Mouse (Mus musculus) forebrain, embryonic 10.5 days (tissue): Measurements from ENCODE around the gene Dnah9. TPM values are rescaled to one million over a fixed set of nuclear protein-coding genes. Genes with fewer than 3 reads are reported as not detected.
A peak's percentile ranks its signal among the peaks of the same experiment; 100 is the strongest.

Experiments
- DNase-seq: peaks from one replicate; pipeline ENCODE4 v3.0.0-alpha.2; 2017; ENCODE audit warnings: low spot score; ENCODE audit errors: extremely low spot score
- H3K27ac ChIP-seq: fragments of 300-500 bp; sonication (generic); 2 replicates; pipeline ENCODE4 v1.5.1; 2016; ENCODE audit warnings: mild to moderate bottlenecking
- H3K27me3 ChIP-seq: fragments of 300-500 bp; sonication (generic); 2 replicates; pipeline ENCODE4 v1.6.1; 2016; ENCODE audit warnings: mild to moderate bottlenecking; ENCODE audit not compliant: poor library complexity, severe bottlenecking
- H3K36me3 ChIP-seq: fragments of 300-500 bp; sonication (generic); replicated peaks from 2 replicates; pipeline ENCODE4 v1.6.1; 2016; ENCODE audit warnings: mild to moderate bottlenecking, moderate library complexity
- H3K4me1 ChIP-seq: fragments of 300-500 bp; sonication (generic); 2 replicates; pipeline ENCODE4 v1.6.1; 2016
- H3K4me3 ChIP-seq: fragments of 300-500 bp; sonication (generic); 2 replicates; pipeline ENCODE4 v1.5.1; 2016; ENCODE audit warnings: mild to moderate bottlenecking, moderate library complexity
- H3K9me3 ChIP-seq: fragments of 300-500 bp; sonication (generic); 2 replicates; pipeline ENCODE4 v1.6.1; 2016; ENCODE audit warnings: mild to moderate bottlenecking, moderate library complexity
- WGBS: fragments of 180-500 bp; shearing (Covaris S2); methylation state at CpG from one replicate; pipeline ENCODE4 v1.1.7; 2016; 5-methylcytosine and 5-hydroxymethylcytosine counted together
- polyA plus RNA-seq: library from polyadenylated mRNA; unstranded; fragments of >200 nt; fragmentation: Nextera tagmentation; extraction: Ambion mirVana; gene quantifications from 2 replicates; pipeline ENCODE4 v1.2.1, GENCODE M21; 2016

Gene Dnah9
- polyA plus RNA-seq, 1 experiment from 2014 or later = 0.15 TPM

DNA sequence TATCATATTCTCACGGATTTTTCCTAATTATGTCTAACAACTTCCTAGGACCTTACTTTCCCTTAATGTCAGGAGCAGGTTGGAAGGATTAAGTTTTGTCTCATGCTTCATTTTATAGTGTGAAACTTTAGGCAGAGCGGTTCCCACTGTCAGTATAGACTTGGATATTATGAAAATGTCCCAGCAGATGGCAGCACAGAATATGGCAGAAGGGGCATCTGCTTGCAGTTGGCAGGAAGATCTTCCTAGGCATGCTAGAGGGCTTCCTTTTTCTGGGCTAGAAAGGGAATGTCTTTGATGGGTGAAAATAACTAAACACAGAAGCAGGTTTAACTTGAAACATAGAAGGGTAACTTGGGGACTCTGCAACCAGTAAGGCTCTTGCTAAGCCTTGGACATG is 262.9 kb downstream of the Dnah9 start:
- no peaks in the 10 kb centered on the region for H3K27me3 ChIP-seq
- H3K4me1 ChIP-seq = no peaks in the 10 kb centered on the region
- H3K27ac ChIP-seq = no peak overlapping the region
- H3K9me3 ChIP-seq = no peaks in the 10 kb centered on the region
- no peaks in the 10 kb centered on the region for H3K36me3 ChIP-seq
- DNase-seq = no peak
- WGBS = 73% methylated on average over 2 of the region's 2 CpGs
- H3K4me3 ChIP-seq = no peak overlapping the region

- H3K36me3 ChIP-seq = no peaks in the 10 kb centered on the region
- H3K4me3 ChIP-seq = no peak overlapping the region
- H3K27me3 ChIP-seq = no peaks in the 10 kb centered on the region
- no peaks in the 10 kb centered on the region for H3K9me3 ChIP-seq
- H3K4me1 ChIP-seq = no peaks in the 10 kb centered on the region
- 73% methylated on average over 2 of the region's 2 CpGs for WGBS
- H3K27ac ChIP-seq = no peak overlapping the region
- no peak for DNase-seq
Measured at GRCm38 (mm10) chr11:65903944-65904343, 264.4 kb downstream of the Dnah9 start.

- no peak overlapping the region for H3K4me3 ChIP-seq
- WGBS = 87% methylated on average over 2 of the region's 2 CpGs
- DNase-seq = no peak
- H3K27ac ChIP-seq = no peak overlapping the region
- H3K9me3 ChIP-seq = no peaks in the 10 kb centered on the region
- H3K27me3 ChIP-seq = peaks cover 25% of the 10 kb centered on the region
- peaks cover 18% of the 10 kb centered on the region for H3K4me1 ChIP-seq
- H3K36me3 ChIP-seq = no peaks in the 10 kb centered on the region
Measured at GRCm38 (mm10) chr11:65881465-65881864, 286.9 kb downstream of the Dnah9 start.

DNA sequence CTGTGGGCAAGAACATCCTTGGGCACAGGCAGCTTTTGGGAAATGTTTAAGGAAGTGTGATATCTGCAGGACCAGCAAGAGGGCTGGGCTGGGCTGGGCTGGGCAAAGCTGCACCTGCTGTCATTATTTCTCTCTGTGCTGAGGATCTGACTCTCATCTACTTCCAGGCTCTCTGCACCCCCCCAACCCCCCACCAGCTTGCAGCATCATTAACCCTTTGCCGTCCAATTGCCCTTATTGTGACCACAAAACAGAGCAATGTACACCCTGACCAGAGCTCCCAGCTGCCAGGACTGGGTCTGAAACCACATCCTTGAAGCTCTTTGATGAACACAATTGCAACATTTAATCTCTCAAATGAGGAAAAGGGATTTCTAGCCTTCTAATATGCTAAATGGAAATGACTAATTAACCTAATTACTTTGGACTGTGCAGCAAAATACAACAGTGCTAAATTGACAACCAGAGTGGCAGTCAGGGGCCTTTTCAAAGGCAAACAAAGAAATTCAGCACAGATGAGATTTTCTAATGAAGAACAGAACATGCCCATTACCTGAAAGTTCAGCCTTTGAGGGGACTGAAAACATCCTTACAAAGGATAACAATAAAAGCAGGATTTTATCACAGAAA is 291.1 kb downstream of the Dnah9 start:
- no peaks in the 10 kb centered on the region for H3K9me3 ChIP-seq
- 36% methylated on average over 1 of the region's 1 CpGs for WGBS
- no peaks in the 10 kb centered on the region for H3K36me3 ChIP-seq
- H3K4me3 ChIP-seq = no peak overlapping the region
- DNase-seq = peak; percentile 17
- no peak overlapping the region for H3K27ac ChIP-seq
- peaks cover 18% of the 10 kb centered on the region for H3K4me1 ChIP-seq
- peaks cover 47% of the 10 kb centered on the region for H3K27me3 ChIP-seq

DNA sequence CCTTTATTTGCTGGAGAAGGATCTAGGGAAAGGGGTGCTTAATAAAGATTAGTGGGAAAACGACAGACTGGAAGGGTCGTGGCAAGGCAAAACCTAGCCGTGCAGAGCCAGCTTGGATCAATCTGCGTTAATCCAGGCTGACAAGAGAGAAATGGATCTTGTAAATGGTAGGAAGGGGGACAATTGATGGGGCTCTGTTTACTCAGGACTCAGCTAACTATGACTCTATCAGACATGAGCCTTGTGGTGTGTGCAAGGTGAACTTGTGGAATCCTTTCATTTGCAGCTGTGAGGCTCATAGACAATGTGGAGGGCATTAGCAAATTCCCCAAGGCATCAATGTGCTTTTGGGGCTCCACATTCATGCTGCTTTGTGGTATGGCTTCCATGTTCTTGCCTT is 306.9 kb downstream of the Dnah9 start:
- H3K27ac ChIP-seq = no peak overlapping the region
- no peaks in the 10 kb centered on the region for H3K27me3 ChIP-seq
- no peaks in the 10 kb centered on the region for H3K9me3 ChIP-seq
- H3K4me1 ChIP-seq = no peaks in the 10 kb centered on the region
- H3K4me3 ChIP-seq = no peak overlapping the region
- H3K36me3 ChIP-seq = no peaks in the 10 kb centered on the region
- 44% methylated on average over 4 of the region's 4 CpGs for WGBS
- no peak for DNase-seq

DNA sequence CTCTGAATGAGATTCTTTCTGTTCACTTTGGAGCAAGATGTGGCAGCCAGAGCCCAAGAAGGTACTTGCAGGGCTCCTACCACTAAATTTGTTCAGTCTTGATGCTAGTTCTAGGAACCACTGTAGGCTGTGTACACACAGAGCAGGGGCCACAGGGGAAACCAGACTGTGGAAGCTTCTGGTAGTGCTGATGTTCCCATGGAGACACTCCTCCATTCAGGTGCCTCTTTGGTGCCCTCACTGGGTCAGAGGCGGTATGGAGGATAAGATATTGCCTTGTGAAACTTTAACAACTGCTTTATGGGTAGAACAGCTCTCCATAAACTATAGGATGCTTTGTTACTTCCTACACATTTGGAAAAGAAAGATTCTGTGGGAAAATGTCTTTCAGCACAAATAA is 316.3 kb downstream of the Dnah9 start:
- no peak overlapping the region for H3K4me3 ChIP-seq
- no peak overlapping the region for H3K27ac ChIP-seq
- DNase-seq = no peak
- H3K27me3 ChIP-seq = no peaks in the 10 kb centered on the region
- H3K36me3 ChIP-seq = no peaks in the 10 kb centered on the region
- no peaks in the 10 kb centered on the region for H3K9me3 ChIP-seq
- peaks cover 6% of the 10 kb centered on the region; the same call in 1 of the 2 replicates for H3K4me1 ChIP-seq
- 24% methylated on average over 1 of the region's 1 CpGs for WGBS

- Histone ChIP-seq H3K27ac (no peak overlapping the region), H3K4me3 (no peak overlapping the region), H3K36me3 (no peaks in the 10 kb centered on the region), H3K9me3 (no peaks in the 10 kb centered on the region), H3K4me1 (no peaks in the 10 kb centered on the region), H3K27me3 (no peaks in the 10 kb centered on the region)
- 81% methylated on average over 5 of the region's 5 CpGs for WGBS
- DNase-seq = no peak
Measured at GRCm38 (mm10) chr11:65846446-65846845, 321.9 kb downstream of the Dnah9 start.

- 88% methylated on average over 8 of the region's 8 CpGs for WGBS
- Histone ChIP-seq H3K4me3 (no peak overlapping the region), H3K27me3 (no peaks in the 10 kb centered on the region), H3K27ac (no peak overlapping the region), H3K9me3 (no peaks in the 10 kb centered on the region), H3K4me1 (no peaks in the 10 kb centered on the region), H3K36me3 (no peaks in the 10 kb centered on the region)
- DNase-seq = no peak
Measured at GRCm38 (mm10) chr11:65838999-65839398, 329.4 kb downstream of the Dnah9 start.

- H3K27ac ChIP-seq = no peak overlapping the region
- H3K27me3 ChIP-seq = no peaks in the 10 kb centered on the region
- DNase-seq = no peak
- H3K4me3 ChIP-seq = no peak overlapping the region
- H3K4me1 ChIP-seq = no peaks in the 10 kb centered on the region
- no peaks in the 10 kb centered on the region for H3K9me3 ChIP-seq
- peaks cover 67% of the 10 kb centered on the region for H3K36me3 ChIP-seq
- WGBS = 97% methylated on average over 3 of the region's 3 CpGs
Measured at GRCm38 (mm10) chr11:65824556-65824955, 343.8 kb downstream of the Dnah9 start.

GRCm38 (mm10) chr11:65820877-65821276 is 347.5 kb downstream of the Dnah9 start:
- Histone ChIP-seq H3K4me3 (no peak overlapping the region), H3K4me1 (peaks cover 4% of the 10 kb centered on the region; the same call in 1 of the 2 replicates), H3K27me3 (no peaks in the 10 kb centered on the region), H3K9me3 (no peaks in the 10 kb centered on the region), H3K36me3 (peaks cover 54% of the 10 kb centered on the region), H3K27ac (no peak overlapping the region)
- 13% methylated on average over 7 of the region's 7 CpGs for WGBS
- DNase-seq = peak; percentile 57

DNA sequence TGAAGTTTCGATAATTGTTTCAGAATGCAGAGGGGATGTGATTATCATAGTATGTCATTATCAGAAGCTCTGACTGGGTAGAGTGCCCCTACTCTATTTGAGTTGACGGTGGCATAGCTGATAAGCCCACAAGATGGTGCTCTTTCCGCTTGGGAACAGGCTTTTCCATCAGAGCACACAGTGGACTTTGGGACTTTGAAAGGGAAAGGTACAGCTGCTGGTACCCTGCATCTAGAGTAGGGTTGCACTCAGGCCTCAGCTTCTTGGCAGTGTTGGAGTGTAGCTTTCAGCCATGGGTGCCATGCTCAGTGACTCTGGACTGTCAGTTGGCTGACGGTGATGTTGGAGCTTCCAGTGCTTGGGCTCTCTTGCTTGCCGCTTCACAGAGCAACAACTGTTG is 348.1 kb downstream of the Dnah9 start:
- WGBS = 76% methylated on average over 5 of the region's 5 CpGs
- Histone ChIP-seq H3K36me3 (peaks cover 58% of the 10 kb centered on the region), H3K27ac (no peak overlapping the region), H3K9me3 (no peaks in the 10 kb centered on the region), H3K27me3 (no peaks in the 10 kb centered on the region), H3K4me1 (peaks cover 4% of the 10 kb centered on the region; the same call in 1 of the 2 replicates), H3K4me3 (no peak overlapping the region)
- no peak for DNase-seq

GRCm38 (mm10) chr11:65818193-65818592 is 350.2 kb downstream of the Dnah9 start:
- WGBS = 84% methylated on average over 1 of the region's 1 CpGs
- Histone ChIP-seq H3K9me3 (no peaks in the 10 kb centered on the region), H3K36me3 (peaks cover 55% of the 10 kb centered on the region), H3K4me3 (no peak overlapping the region), H3K4me1 (peaks cover 4% of the 10 kb centered on the region; the same call in 1 of the 2 replicates), H3K27me3 (no peaks in the 10 kb centered on the region), H3K27ac (no peak overlapping the region)
- no peak for DNase-seq

GRCm38 (mm10) chr11:65816237-65816636 is 352.1 kb downstream of the Dnah9 start:
- DNase-seq = no peak
- H3K9me3 ChIP-seq = no peaks in the 10 kb centered on the region
- H3K27ac ChIP-seq = no peak overlapping the region
- H3K36me3 ChIP-seq = peaks cover 39% of the 10 kb centered on the region
- H3K27me3 ChIP-seq = no peaks in the 10 kb centered on the region
- peaks cover 22% of the 10 kb centered on the region for H3K4me1 ChIP-seq
- WGBS = 62% methylated on average over 6 of the region's 6 CpGs
- no peak overlapping the region for H3K4me3 ChIP-seq

GRCm38 (mm10) chr11:65814381-65814780 is 354.0 kb downstream of the Dnah9 start:
- H3K9me3 ChIP-seq = no peaks in the 10 kb centered on the region
- no peaks in the 10 kb centered on the region for H3K27me3 ChIP-seq
- H3K36me3 ChIP-seq = peaks cover 34% of the 10 kb centered on the region
- no peak overlapping the region for H3K4me3 ChIP-seq
- WGBS = 90% methylated on average over 9 of the region's 9 CpGs
- peaks cover 22% of the 10 kb centered on the region for H3K4me1 ChIP-seq
- DNase-seq = no peak
- no peak overlapping the region for H3K27ac ChIP-seq
